Mouse (Mus musculus) central nervous system, embryonic 18 days (tissue): ENCODE measurements around the gene Sqstm1. TPM values are rescaled to one million over a fixed set of nuclear protein-coding genes. Genes with fewer than 3 reads are reported as not detected.

ENCODE experiments used
- polyA plus RNA-seq: library from polyadenylated mRNA; depleted of rRNA; stranded (reverse); fragments of >200 nt; gene quantifications from 2 replicates; pipeline ENCODE4 v1.2.3, GENCODE M21; 2012; rRNA removed

The Sqstm1 gene
- 237 and 250 TPM in 2 replicates for polyA plus RNA-seq

DNA sequence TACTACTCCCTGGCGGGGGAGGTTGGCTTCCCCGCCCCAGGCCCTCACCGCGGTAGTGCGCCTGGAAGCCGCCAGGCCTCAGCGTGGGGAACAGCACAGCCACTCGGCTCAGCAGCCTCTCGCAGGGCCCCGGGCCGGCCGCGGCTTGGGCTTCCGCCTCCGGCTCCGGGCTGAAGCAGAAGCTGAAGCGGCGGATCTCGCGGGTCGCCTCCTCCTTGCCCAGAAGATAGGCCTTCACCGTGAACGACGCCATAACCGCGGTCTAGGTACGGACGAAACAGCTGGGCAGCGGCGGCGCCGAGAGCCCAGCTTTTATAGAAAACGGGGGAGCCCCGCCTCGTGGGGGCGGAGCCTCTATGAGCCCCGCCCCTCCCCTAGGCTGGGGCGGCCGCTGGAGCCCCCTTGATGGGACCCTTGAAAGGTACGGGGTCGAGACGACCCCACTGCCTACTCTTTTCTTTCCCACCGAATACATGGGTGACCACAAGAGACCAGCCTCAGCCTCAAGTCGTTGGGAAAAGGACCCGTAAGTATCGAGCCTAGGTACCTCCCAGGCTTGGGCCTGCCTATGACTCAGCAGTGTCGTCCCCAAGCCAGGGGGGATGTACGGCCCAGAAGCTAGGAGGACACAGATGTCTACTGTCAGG, at the start of gene Sqstm1, which contains the start of gene Mgat4b:
Gene Sqstm1 (minus strand): TSS at position 323 of the 647 bp plus-strand sequence.
Gene Mgat4b (plus strand): TSS at position 386 of the 647 bp plus-strand sequence.

DNA sequence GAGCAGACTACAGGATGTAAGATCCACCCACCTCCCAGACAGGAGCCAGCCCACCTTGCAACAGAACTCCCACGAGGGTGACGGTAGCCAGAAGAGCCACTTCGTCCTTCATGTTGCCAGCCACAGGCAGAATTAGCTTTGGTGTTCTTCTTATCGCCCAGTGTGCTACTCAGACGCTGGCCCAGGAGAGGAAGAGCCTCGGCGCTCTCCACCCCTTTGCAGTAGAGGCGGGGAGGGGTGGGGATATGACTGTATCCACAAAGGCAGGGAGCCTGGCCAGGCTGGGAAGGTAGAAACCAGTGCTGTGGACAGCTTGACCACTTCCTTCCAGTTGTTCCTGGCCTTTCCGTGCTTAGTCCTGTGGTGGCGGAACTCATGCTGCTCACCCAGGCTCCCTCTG, 27.7 kb upstream of the Sqstm1 start, which contains the start of gene Ltc4s:
Gene Ltc4s (minus strand): TSS at position 293 of the 400 bp plus-strand sequence.

DNA sequence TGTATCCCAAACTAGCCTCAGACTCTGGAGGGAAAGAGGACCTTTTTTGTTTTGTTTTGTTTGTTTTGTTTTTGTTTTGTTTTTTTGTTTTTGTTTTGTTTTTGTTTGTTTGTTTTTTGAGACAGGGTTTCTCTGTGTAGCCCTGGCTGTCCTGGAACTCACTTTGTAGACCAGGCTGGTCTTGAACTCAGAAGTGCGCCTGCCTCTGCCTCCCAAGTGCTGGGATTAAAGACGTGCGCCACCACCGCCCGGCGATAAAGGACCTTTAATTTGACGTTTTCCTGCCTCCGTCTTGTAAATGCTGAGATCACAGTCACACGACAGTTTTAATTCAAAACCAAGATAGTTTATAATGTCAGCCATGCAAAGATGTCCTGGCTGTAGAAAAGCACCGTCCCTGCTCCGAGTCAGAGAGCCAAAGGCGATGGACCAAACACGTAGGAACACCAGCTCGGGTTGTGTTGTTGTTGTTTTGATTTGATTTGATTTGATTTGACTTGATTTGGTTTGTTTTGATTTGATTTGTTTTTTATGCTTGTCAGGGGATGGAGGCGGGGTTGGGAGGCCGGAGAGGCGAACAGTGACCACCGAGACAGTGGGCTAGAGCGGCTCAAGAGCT, 36.4 kb downstream of the Sqstm1 start, which contains the start of gene Mrnip:
Gene Mrnip (plus strand): TSS at position 334 of the 619 bp plus-strand sequence.

Other genes starting within 250 kb of the Sqstm1 start
- gene Rnf130, start 185.5 kb downstream of the Sqstm1 start, polyA plus RNA-seq: 47.1 and 48.5 TPM in 2 replicates
- gene Tbc1d9b, start 79.4 kb downstream of the Sqstm1 start, polyA plus RNA-seq: 40.6 and 41.1 TPM in 2 replicates
- gene Mrnip, start 36.4 kb downstream of the Sqstm1 start, polyA plus RNA-seq: 32.8 and 33.6 TPM in 2 replicates
- gene Mgat4b, start 63 bp upstream of the Sqstm1 start, polyA plus RNA-seq: 79.9 and 93.1 TPM in 2 replicates
- 5.1 and 5.4 TPM in 2 replicates for gene Ltc4s, start 27.8 kb upstream of the Sqstm1 start, polyA plus RNA-seq
- 8.4 and 8.9 TPM in 2 replicates for gene Maml1, start 81.5 kb upstream of the Sqstm1 start, polyA plus RNA-seq
- 188 and 210 TPM in 2 replicates for gene Canx, start 114.8 kb upstream of the Sqstm1 start, polyA plus RNA-seq
- 0.41 and 0.76 TPM in 2 replicates for gene Cby3, start 143.6 kb upstream of the Sqstm1 start, polyA plus RNA-seq
- gene Hnrnph1, start 166.2 kb upstream of the Sqstm1 start, polyA plus RNA-seq: 504 and 525 TPM in 2 replicates
- 24.1 and 24.5 TPM in 2 replicates for gene Rufy1, start 220.3 kb upstream of the Sqstm1 start, polyA plus RNA-seq